Mouse (Mus musculus) retina, postnatal 1 day (tissue): Measurements from ENCODE around the gene Cyp4f17.
"Not testable (repeated sequence)": the region's sequence is repeated elsewhere in the genome, so short reads cannot be mapped to it uniquely, and the experiment has no call there.

Experiments
- DNase-seq: peaks from one replicate; pipeline ENCODE4 v3.0.0-alpha.2; 2012

Gene Cyp4f17

GRCm38 (mm10) chr17:32527748-32528147, 21.9 kb downstream of the Cyp4f17 start:
- no peak for DNase-seq

GRCm38 (mm10) chr17:32528408-32529337, 22.8 kb downstream of the Cyp4f17 start:
- peak; percentile 92 for DNase-seq

- not testable (repeated sequence) for DNase-seq
These were observed 26.5 kb downstream of the Cyp4f17 start for GRCm38 (mm10) chr17:32532356-32532755.

GRCm38 (mm10) chr17:32534068-32534467, 28.2 kb downstream of the Cyp4f17 start:
- DNase-seq: no peak

- peak; percentile 95 for DNase-seq
These were observed 30.4 kb downstream of the Cyp4f17 start, which contains the start of gene Cyp4f16 for GRCm38 (mm10) chr17:32536051-32536866. Gene Cyp4f16, plus strand, starts transcription at chr17:32536558.

GRCm38 (mm10) chr17:32536867-32537250, 31.0 kb downstream of the Cyp4f17 start:
- no peak for DNase-seq

GRCm38 (mm10) chr17:32544792-32545191, 38.9 kb downstream of the Cyp4f17 start:
- not testable (repeated sequence) for DNase-seq

- DNase-seq: not testable (repeated sequence)
These were observed 44.5 kb downstream of the Cyp4f17 start for GRCm38 (mm10) chr17:32550377-32550776.

- DNase-seq: peak; percentile 92
These were observed 45.3 kb downstream of the Cyp4f17 start for GRCm38 (mm10) chr17:32550900-32551770.

GRCm38 (mm10) chr17:32553016-32553415, 47.2 kb downstream of the Cyp4f17 start:
- DNase-seq: not testable (repeated sequence)

GRCm38 (mm10) chr17:32554368-32554767, 48.5 kb downstream of the Cyp4f17 start:
- not testable (repeated sequence) for DNase-seq

- DNase-seq: not testable (repeated sequence)
These were observed 57.5 kb downstream of the Cyp4f17 start for GRCm38 (mm10) chr17:32563301-32563700.

- not testable (repeated sequence) for DNase-seq
These were observed 67.4 kb downstream of the Cyp4f17 start for GRCm38 (mm10) chr17:32573286-32573685.

GRCm38 (mm10) chr17:32577496-32578186, 71.8 kb downstream of the Cyp4f17 start:
- no peak for DNase-seq
